Mouse (Mus musculus) hindbrain, embryonic 13.5 days (tissue): ENCODE data around the gene Calu. TPM values are rescaled to one million over a fixed set of nuclear protein-coding genes. Genes with fewer than 3 reads are reported as not detected.

Experiments
- ATAC-seq: fragments of 200-750 bp; cut with Nextera tagmentation; 2 replicates; pipeline ENCODE4 v1.8.0; 2017; ENCODE audit warnings: moderate TSS enrichment; ENCODE audit not compliant: low FRiP score
- H3K27ac ChIP-seq: fragments of 300-500 bp; sonication (generic); 2 replicates; pipeline ENCODE4 v1.5.1; 2015; ENCODE audit warnings: inconsistent platforms, mild to moderate bottlenecking, moderate library complexity
- H3K27me3 ChIP-seq: fragments of 300-500 bp; sonication (generic); 2 replicates; pipeline ENCODE4 v1.6.1; 2015; ENCODE audit warnings: mild to moderate bottlenecking, inconsistent platforms
- H3K36me3 ChIP-seq: fragments of 300-500 bp; sonication (generic); 2 replicates; pipeline ENCODE4 v1.6.1; 2015; ENCODE audit warnings: mild to moderate bottlenecking, inconsistent platforms
- H3K4me1 ChIP-seq: fragments of 300-500 bp; sonication (generic); replicated peaks from 2 replicates; pipeline ENCODE4 v1.6.1; 2015; ENCODE audit warnings: inconsistent platforms
- H3K4me2 ChIP-seq: fragments of 300-500 bp; sonication (generic); 2 replicates; pipeline ENCODE4 v1.6.1; 2015; ENCODE audit warnings: inconsistent platforms, mild to moderate bottlenecking, moderate library complexity
- H3K4me3 ChIP-seq: fragments of 300-500 bp; sonication (generic); 2 replicates; pipeline ENCODE4 v1.5.1; 2015; ENCODE audit warnings: mild to moderate bottlenecking, inconsistent platforms
- H3K9ac ChIP-seq: fragments of 300-500 bp; sonication (generic); 2 replicates; pipeline ENCODE4 v1.6.1; 2015; ENCODE audit warnings: mild to moderate bottlenecking, inconsistent platforms
- H3K9me3 ChIP-seq: fragments of 300-500 bp; sonication (generic); 2 replicates; pipeline ENCODE4 v1.6.1; 2016; ENCODE audit warnings: inconsistent platforms
- WGBS: fragments of 180-500 bp; shearing (Covaris S2); methylation state at CpG from one replicate; pipeline ENCODE4 v1.1.7; 2015; 5-methylcytosine and 5-hydroxymethylcytosine counted together
- polyA plus RNA-seq: library from polyadenylated mRNA; unstranded; fragments of >200 nt; fragmentation: Nextera tagmentation; extraction: Ambion mirVana; gene quantifications from 2 replicates; pipeline ENCODE4 v1.2.1, GENCODE M21; 2015

The Calu gene
- polyA plus RNA-seq, result 164 and 168 TPM in 2 replicates

GRCm38 (mm10) chr6:29347665-29348370, at the start of gene Calu:
Calu (plus strand) TSS chr6:29348069.
- no peaks in the 10 kb centered on the region for H3K9me3 ChIP-seq
- H3K9ac ChIP-seq, result peak within 1 kb of the TSS; percentile 92
- peaks cover 22% of the 10 kb centered on the region for H3K4me1 ChIP-seq
- peak; percentile 100 for ATAC-seq
- peak within 1 kb of the TSS; percentile 89 for H3K4me3 ChIP-seq
- peak within 1 kb of the TSS; percentile 87 for H3K4me2 ChIP-seq
- WGBS, result under 1% methylated on average over 55 of the region's 55 CpGs
- H3K27me3 ChIP-seq, result peaks cover 5% of the 10 kb centered on the region
- H3K27ac ChIP-seq, result peak within 1 kb of the TSS; percentile 83
- no peaks in the 10 kb centered on the region for H3K36me3 ChIP-seq

GRCm38 (mm10) chr6:29299112-29299511, 48.8 kb upstream of the Calu start:
- no peaks in the 10 kb centered on the region for H3K27me3 ChIP-seq
- WGBS, result 85% methylated on average over 2 of the region's 2 CpGs
- no peak overlapping the region for H3K27ac ChIP-seq
- no peak for ATAC-seq
- H3K4me3 ChIP-seq, result no peak overlapping the region
- no peaks in the 10 kb centered on the region for H3K4me1 ChIP-seq
- H3K9ac ChIP-seq, result no peak overlapping the region
- no peak overlapping the region for H3K4me2 ChIP-seq
- no peaks in the 10 kb centered on the region for H3K9me3 ChIP-seq
- H3K36me3 ChIP-seq, result no peaks in the 10 kb centered on the region

- H3K27ac ChIP-seq, result no peak overlapping the region
- no peak overlapping the region for H3K4me2 ChIP-seq
- no peaks in the 10 kb centered on the region for H3K4me1 ChIP-seq
- ATAC-seq, result no peak
- no peaks in the 10 kb centered on the region for H3K27me3 ChIP-seq
- H3K36me3 ChIP-seq, result no peaks in the 10 kb centered on the region
- H3K9me3 ChIP-seq, result no peaks in the 10 kb centered on the region
- no peak overlapping the region for H3K4me3 ChIP-seq
- no peak overlapping the region for H3K9ac ChIP-seq
Observed at GRCm38 (mm10) chr6:29303251-29303650, 44.6 kb upstream of the Calu start.

GRCm38 (mm10) chr6:29303726-29304125, 44.1 kb upstream of the Calu start:
- Histone ChIP-seq H3K9ac (no peak overlapping the region), H3K36me3 (no peaks in the 10 kb centered on the region), H3K4me2 (no peak overlapping the region), H3K9me3 (no peaks in the 10 kb centered on the region), H3K4me1 (no peaks in the 10 kb centered on the region), H3K27ac (no peak overlapping the region), H3K4me3 (no peak overlapping the region), H3K27me3 (no peaks in the 10 kb centered on the region)
- no peak for ATAC-seq
- 51% methylated on average over 5 of the region's 5 CpGs for WGBS

GRCm38 (mm10) chr6:29305462-29305861, 42.4 kb upstream of the Calu start:
- Histone ChIP-seq H3K27ac (no peak overlapping the region), H3K27me3 (no peaks in the 10 kb centered on the region), H3K4me1 (no peaks in the 10 kb centered on the region), H3K36me3 (no peaks in the 10 kb centered on the region), H3K9ac (no peak overlapping the region), H3K4me2 (no peak overlapping the region), H3K4me3 (no peak overlapping the region), H3K9me3 (no peaks in the 10 kb centered on the region)
- no peak for ATAC-seq
- 91% methylated on average over 4 of the region's 4 CpGs for WGBS

GRCm38 (mm10) chr6:29308846-29309605, 38.8 kb upstream of the Calu start:
- Histone ChIP-seq H3K27me3 (no peaks in the 10 kb centered on the region), H3K4me2 (no peak overlapping the region), H3K9ac (no peak overlapping the region), H3K27ac (no peak overlapping the region), H3K9me3 (no peaks in the 10 kb centered on the region), H3K4me3 (no peak overlapping the region), H3K4me1 (no peaks in the 10 kb centered on the region), H3K36me3 (no peaks in the 10 kb centered on the region)
- 92% methylated on average over 16 of the region's 16 CpGs for WGBS
- no peak for ATAC-seq

GRCm38 (mm10) chr6:29313690-29314202, 34.1 kb upstream of the Calu start:
- no peak overlapping the region for H3K27ac ChIP-seq
- no peaks in the 10 kb centered on the region for H3K36me3 ChIP-seq
- no peak overlapping the region for H3K9ac ChIP-seq
- no peaks in the 10 kb centered on the region for H3K9me3 ChIP-seq
- no peak overlapping the region for H3K4me3 ChIP-seq
- no peaks in the 10 kb centered on the region for H3K27me3 ChIP-seq
- WGBS, result 63% methylated on average over 14 of the region's 14 CpGs
- no peak for ATAC-seq
- H3K4me1 ChIP-seq, result no peaks in the 10 kb centered on the region
- H3K4me2 ChIP-seq, result no peak overlapping the region

GRCm38 (mm10) chr6:29317286-29317685, 30.6 kb upstream of the Calu start:
- Histone ChIP-seq H3K9ac (no peak overlapping the region), H3K4me2 (no peak overlapping the region), H3K27me3 (no peaks in the 10 kb centered on the region), H3K4me3 (no peak overlapping the region), H3K4me1 (no peaks in the 10 kb centered on the region), H3K36me3 (no peaks in the 10 kb centered on the region), H3K27ac (no peak overlapping the region), H3K9me3 (no peaks in the 10 kb centered on the region)
- WGBS, result 75% methylated on average over 2 of the region's 2 CpGs
- ATAC-seq, result no peak

GRCm38 (mm10) chr6:29317941-29318340, 29.9 kb upstream of the Calu start:
- Histone ChIP-seq H3K9ac (no peak overlapping the region), H3K27me3 (no peaks in the 10 kb centered on the region), H3K4me3 (no peak overlapping the region), H3K9me3 (no peaks in the 10 kb centered on the region), H3K4me2 (no peak overlapping the region), H3K36me3 (no peaks in the 10 kb centered on the region), H3K4me1 (no peaks in the 10 kb centered on the region), H3K27ac (no peak overlapping the region)
- WGBS, result 79% methylated on average over 3 of the region's 3 CpGs
- ATAC-seq, result no peak

GRCm38 (mm10) chr6:29318879-29319278, 29.0 kb upstream of the Calu start, which contains the start of gene Fam71f1:
Fam71f1 (plus strand) TSS chr6:29319140.
- Histone ChIP-seq H3K4me3 (no peak within 1 kb of the TSS), H3K9me3 (no peaks in the 10 kb centered on the region), H3K9ac (no peak within 1 kb of the TSS), H3K4me2 (no peak within 1 kb of the TSS), H3K27me3 (no peaks in the 10 kb centered on the region), H3K36me3 (no peaks in the 10 kb centered on the region), H3K4me1 (no peaks in the 10 kb centered on the region), H3K27ac (no peak within 1 kb of the TSS)
- 63% methylated on average over 5 of the region's 5 CpGs for WGBS
- no peak for ATAC-seq

GRCm38 (mm10) chr6:29321586-29321985, 26.3 kb upstream of the Calu start:
- WGBS, result 83% methylated on average over 6 of the region's 6 CpGs
- Histone ChIP-seq H3K4me2 (no peak overlapping the region), H3K27me3 (no peaks in the 10 kb centered on the region), H3K27ac (no peak overlapping the region), H3K4me1 (no peaks in the 10 kb centered on the region), H3K9me3 (no peaks in the 10 kb centered on the region), H3K9ac (no peak overlapping the region), H3K36me3 (no peaks in the 10 kb centered on the region), H3K4me3 (no peak overlapping the region)
- ATAC-seq, result no peak

GRCm38 (mm10) chr6:29322147-29322546, 25.7 kb upstream of the Calu start:
- no peaks in the 10 kb centered on the region for H3K27me3 ChIP-seq
- H3K9me3 ChIP-seq, result no peaks in the 10 kb centered on the region
- no peak overlapping the region for H3K27ac ChIP-seq
- H3K36me3 ChIP-seq, result no peaks in the 10 kb centered on the region
- WGBS, result 93% methylated on average over 7 of the region's 7 CpGs
- H3K9ac ChIP-seq, result no peak overlapping the region
- no peak for ATAC-seq
- H3K4me2 ChIP-seq, result no peak overlapping the region
- H3K4me1 ChIP-seq, result no peaks in the 10 kb centered on the region
- H3K4me3 ChIP-seq, result no peak overlapping the region
